Mouse (Mus musculus): ENCODE measurements at regions not wholly inside any gene's neighbourhood (a gene's known extent, or its start where the extent isn't known, plus 50 kb on each side); places are given as distances from the start of the nearest gene placed in this dataset.

- no peak for TF ChIP-seq CTCF (IDR thresholded peaks at IDR 0.05; ENCODE audit: low read depth, low read length)
- TF ChIP-seq POLR2A (IDR thresholded peaks at IDR 0.05; ENCODE audit: borderline replicate concordance, low read depth, low read length) = no peak
Measured at GRCm38 (mm10) chr10:87740323-87740722, 117.7 kb upstream of the Igf1 start.
